In the genomic region with DNA sequence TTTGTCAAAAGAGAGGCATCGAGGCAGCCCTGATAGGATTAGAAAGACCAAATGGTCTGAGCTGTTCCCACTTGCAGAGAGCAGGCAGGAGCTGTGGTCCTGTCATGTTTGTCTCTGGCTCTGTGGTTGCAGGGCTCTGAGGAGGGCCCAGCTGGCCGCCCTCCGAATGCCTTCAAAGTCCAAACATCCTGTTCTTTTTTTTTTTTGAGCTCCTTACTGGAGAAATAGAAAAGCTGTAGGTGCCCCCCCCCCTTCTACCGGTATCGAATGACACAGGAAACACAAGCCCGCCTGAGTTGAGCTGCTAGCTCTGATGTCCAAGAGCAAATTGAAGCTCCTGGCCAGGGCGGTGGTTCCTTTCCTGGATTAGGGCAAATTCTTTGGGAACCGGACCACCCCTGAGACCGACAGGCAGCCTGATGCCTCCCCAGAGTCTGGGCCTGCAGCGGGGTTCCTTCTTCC, we compare ENCODE assay signal across 9 mouse cellular contexts. TPM values are rescaled to one million over a fixed set of nuclear protein-coding genes. Genes with fewer than 3 reads are reported as not detected.
DNase-seq lines count a peak whose midpoint lies in the region; ATAC-seq and TF ChIP-seq lines count a peak whose summit lies in the region.
"Had no signal": no experiment of that assay in that cellular context is flagged by ENCODE, and none has a peak within 500 bp of the region (broad histone marks: within the 10 kb centered on the region; RNA-seq: fewer than 3 reads in every experiment).

No protein-coding gene starts in this region.

- DNase-seq in neural tube, embryonic 11.5 days (ENCODE audit: low spot score) = peak; percentile 41
- no peak for DNase-seq in neural tube, embryonic 10.5 days (ENCODE audit: extremely low spot score, low spot score)
- peak; percentile 49 to 53 for DNase-seq in heart, postnatal 36 days
- no peak for DNase-seq in liver, adult 2 months (ENCODE audit: extremely low read depth, low read depth, low spot score)
- no peak for DNase-seq in spleen, adult 18-20 months
- DNase-seq in frontal cortex, adult 2 months (ENCODE audit: extremely low spot score in 1 of 2, low spot score in 1 of 2) = no peak
- no peak for DNase-seq in MN1 (ENCODE audit: low spot score)

- intact Hi-C loops in heart, postnatal 36 days (cut with DNase I) = no loop called here

- 31% methylated on average over 10 of the region's 10 CpGs for WGBS in neural tube, embryonic 11.5 days
- WGBS in liver, adult 2 months = 56% methylated on average over 10 of the region's 10 CpGs
- WGBS in olfactory bulb, adult 2 months = 70% methylated on average over 10 of the region's 10 CpGs

- no peak for ATAC-seq in neural tube, embryonic 11.5 days (ENCODE audit: insufficient read depth, low FRiP score, low TSS enrichment)

- H3K79me2 ChIP-seq in liver, adult 2 months (ENCODE audit: control insufficient read depth, insufficient read depth, low read length) = peaks cover 24% of the 10 kb centered on the region; the same call in 1 of the 2 replicates

- H3K9ac ChIP-seq in neural tube, embryonic 11.5 days (ENCODE audit: low read length) = 0 out of 2 replicates have a peak overlapping the region, but pooled peaks have one; percentile 11
- peak overlapping the region; percentile 61; the same call in 1 of the 2 replicates for H3K9ac ChIP-seq in liver, adult 2 months (ENCODE audit: low read depth, low read length)

- H3K9me3 ChIP-seq in neural tube, embryonic 11.5 days (ENCODE audit: control insufficient read depth, low read length) = no peaks in the 10 kb centered on the region

- TF ChIP-seq POLR2A in liver, adult 2 months (IDR thresholded peaks at IDR 0.05; ENCODE audit: extremely low read depth, insufficient read depth, low read length) = no peak
- no peak for TF ChIP-seq POLR2A in olfactory bulb, adult 2 months (IDR thresholded peaks at IDR 0.05; ENCODE audit: insufficient read depth, low read depth, low read length)

- no peaks in the 10 kb centered on the region for H3K27me3 ChIP-seq in neural tube, embryonic 11.5 days (ENCODE audit: control insufficient read depth, insufficient read depth, low read length)
- no peaks in the 10 kb centered on the region for H3K27me3 ChIP-seq in liver, adult 2 months (ENCODE audit: control insufficient read depth, insufficient read depth, low read length)

- H3K36me3 ChIP-seq in neural tube, embryonic 11.5 days (ENCODE audit: control insufficient read depth, insufficient read depth, low read length) = no peaks in the 10 kb centered on the region; the same call in 1 of the 2 replicates
- peaks cover 14% of the 10 kb centered on the region; the same call in 1 of the 2 replicates for H3K36me3 ChIP-seq in liver, adult 2 months (ENCODE audit: control insufficient read depth, insufficient read depth, low read length)

- 0 out of 2 replicates have a peak overlapping the region, but pooled peaks have one; percentile 4 for H3K4me2 ChIP-seq in neural tube, embryonic 11.5 days (ENCODE audit: low read depth)

- no peak overlapping the region for H3K4me3 ChIP-seq in neural tube, embryonic 11.5 days (ENCODE audit: low read depth, low read length)
- peak overlapping the region; percentile 52 for H3K4me3 ChIP-seq in liver, adult 2 months (ENCODE audit: insufficient read depth, low read depth, low read length)
- no peak overlapping the region for H3K4me3 ChIP-seq in olfactory bulb, adult 2 months (ENCODE audit: insufficient read depth, low read depth, low read length)

- peak overlapping the region; percentile 67; the same call in 1 of the 2 replicates for H3K27ac ChIP-seq in neural tube, embryonic 11.5 days (ENCODE audit: low read depth, low read length)
- H3K27ac ChIP-seq in liver, adult 2 months (replicated peaks; ENCODE audit: insufficient read depth, low read depth, low read length) = peak overlapping the region; percentile 79
- H3K27ac ChIP-seq in olfactory bulb, adult 2 months (ENCODE audit: insufficient read depth, low read depth, low read length) = 0 out of 2 replicates have a peak overlapping the region, but pooled peaks have one; percentile 18
- H3K27ac ChIP-seq: macrophage had no signal

- peaks cover 9% of the 10 kb centered on the region; the same call in 1 of the 2 replicates for H3K4me1 ChIP-seq in neural tube, embryonic 11.5 days (ENCODE audit: control insufficient read depth, insufficient read depth, low read length)
- no peaks in the 10 kb centered on the region for H3K4me1 ChIP-seq in liver, adult 2 months (ENCODE audit: control insufficient read depth, insufficient read depth, low read length)
- peaks cover 16% of the 10 kb centered on the region for H3K4me1 ChIP-seq in olfactory bulb, adult 2 months (ENCODE audit: control insufficient read depth, insufficient read depth, low read length)

- TF ChIP-seq CTCF in liver, adult 2 months (IDR thresholded peaks at IDR 0.05; ENCODE audit: low read depth, low read length) = no peak
- TF ChIP-seq CTCF in olfactory bulb, adult 2 months (IDR thresholded peaks at IDR 0.05; ENCODE audit: insufficient read depth, low read depth, low read length) = no peak

RNA-seq across cellular contexts. Expression of gene Ece1, which starts 58.5 kb away (rescaled TPM):
- polyA plus RNA-seq in neural tube, embryonic 11.5 days (2014; fragmentation: Nextera tagmentation; extraction: Ambion mirVana) = 39.5 and 39.8 TPM in 2 replicates
- 100 to 1,000 TPM; 113 to 115 TPM for total RNA-seq in heart, postnatal 36 days (2021)
- 430 and 630 TPM in 2 replicates for total RNA-seq in liver, adult 2 months (2014; rRNA removed)
- 55.2 and 213 TPM in 2 replicates for polyA plus RNA-seq in liver, adult 2 months (2012; rRNA removed)
- polyA plus RNA-seq in olfactory bulb, adult 2 months (2012; ENCODE audit: insufficient read depth, insufficient read length, low replicate concordance, missing spikeins) = not detected in 2 replicates
- 24.6 and 29.5 TPM in 2 replicates for polyA plus RNA-seq in frontal cortex, adult 2 months (2012; rRNA removed)

Comparison
In these comparisons a context has a peak if more than half of its experiments do, and no peak if none do; other contexts are left out.
1. DNase-seq: peak in neural tube, embryonic 11.5 days (single experiment) and heart, postnatal 36 days (2 of 2); none in neural tube, embryonic 10.5 days (single experiment), liver, adult 2 months (single experiment), spleen, adult 18-20 months (0 of 2), frontal cortex, adult 2 months (0 of 2) and MN1 (single experiment).
2. H3K27ac ChIP-seq: peak in every context shown above with its lines; median percentile 79 in liver, adult 2 months; 67 in neural tube, embryonic 11.5 days; 18 in olfactory bulb, adult 2 months.